Mouse (Mus musculus): ENCODE measurements around the gene Adap1. TPM values are rescaled to one million over a fixed set of nuclear protein-coding genes. Genes with fewer than 3 reads are reported as not detected.

Gene Adap1
- polyA plus RNA-seq, 1 experiment from 2014 or later = 1.5 TPM

GRCm38 (mm10) chr5:139311822-139312221 is 13.6 kb downstream of the Adap1 start:
- no peak for DNase-seq (ENCODE audit: low spot score)
- Histone ChIP-seq H3K36me3 (no peaks in the 10 kb centered on the region), H3K4me1 (replicated peaks) (no peaks in the 10 kb centered on the region), H3K9me3 (no peaks in the 10 kb centered on the region), H3K27ac (no peak overlapping the region), H3K4me3 (no peak overlapping the region), H3K27me3 (ENCODE audit: insufficient read depth, poor library complexity, severe bottlenecking) (no peaks in the 10 kb centered on the region)
- 91% methylated on average over 9 of the region's 9 CpGs for WGBS

- Histone ChIP-seq H3K27ac (no peak overlapping the region), H3K27me3 (ENCODE audit: insufficient read depth, poor library complexity, severe bottlenecking) (no peaks in the 10 kb centered on the region), H3K9me3 (no peaks in the 10 kb centered on the region), H3K36me3 (no peaks in the 10 kb centered on the region), H3K4me3 (no peak overlapping the region), H3K4me1 (replicated peaks) (no peaks in the 10 kb centered on the region)
- WGBS = 92% methylated on average over 4 of the region's 4 CpGs
- DNase-seq (ENCODE audit: low spot score) = no peak
These were observed 14.9 kb downstream of the Adap1 start for GRCm38 (mm10) chr5:139310477-139310876.

- WGBS = 85% methylated on average over 3 of the region's 3 CpGs
These were observed 15.5 kb downstream of the Adap1 start for GRCm38 (mm10) chr5:139309946-139310345.

GRCm38 (mm10) chr5:139303646-139304061 is 21.8 kb downstream of the Adap1 start:
- no peak for DNase-seq (ENCODE audit: low spot score)
- WGBS = 85% methylated on average over 9 of the region's 9 CpGs
- Histone ChIP-seq H3K36me3 (no peaks in the 10 kb centered on the region), H3K27me3 (ENCODE audit: insufficient read depth, poor library complexity, severe bottlenecking) (no peaks in the 10 kb centered on the region; the same call in 1 of the 2 replicates), H3K4me1 (replicated peaks) (peaks cover 5% of the 10 kb centered on the region; the same call in 1 of the 2 replicates), H3K9me3 (no peaks in the 10 kb centered on the region), H3K4me3 (no peak overlapping the region), H3K27ac (no peak overlapping the region)

More at GRCm38 (mm10) chr5:139309946-139310345, 15.5 kb downstream of the Adap1 start:
- no peaks in the 10 kb centered on the region for H3K4me1 ChIP-seq (replicated peaks)
- no peaks in the 10 kb centered on the region for H3K9me3 ChIP-seq
- H3K4me3 ChIP-seq = no peak overlapping the region
- H3K27ac ChIP-seq = no peak overlapping the region
- no peaks in the 10 kb centered on the region for H3K27me3 ChIP-seq (ENCODE audit: insufficient read depth, poor library complexity, severe bottlenecking)
- DNase-seq (ENCODE audit: low spot score) = no peak
- no peaks in the 10 kb centered on the region for H3K36me3 ChIP-seq

GRCm38 (mm10) chr5:139302101-139302500 is 23.3 kb downstream of the Adap1 start:
- H3K27me3 ChIP-seq (ENCODE audit: insufficient read depth, poor library complexity, severe bottlenecking) = no peaks in the 10 kb centered on the region; the same call in 1 of the 2 replicates
- no peak overlapping the region for H3K4me3 ChIP-seq
- H3K4me1 ChIP-seq (replicated peaks) = peaks cover 5% of the 10 kb centered on the region; the same call in 1 of the 2 replicates
- 90% methylated on average over 6 of the region's 6 CpGs for WGBS
- no peak overlapping the region for H3K27ac ChIP-seq
- H3K9me3 ChIP-seq = no peaks in the 10 kb centered on the region
- H3K36me3 ChIP-seq = no peaks in the 10 kb centered on the region
- no peak for DNase-seq (ENCODE audit: low spot score)

GRCm38 (mm10) chr5:139297745-139298144 is 27.7 kb downstream of the Adap1 start:
- no peaks in the 10 kb centered on the region for H3K36me3 ChIP-seq
- peaks cover 5% of the 10 kb centered on the region; the same call in 1 of the 2 replicates for H3K4me1 ChIP-seq (replicated peaks)
- no peaks in the 10 kb centered on the region; the same call in 1 of the 2 replicates for H3K27me3 ChIP-seq (ENCODE audit: insufficient read depth, poor library complexity, severe bottlenecking)
- WGBS = 80% methylated on average over 5 of the region's 5 CpGs
- no peak overlapping the region for H3K27ac ChIP-seq
- H3K4me3 ChIP-seq = no peak overlapping the region
- H3K9me3 ChIP-seq = 0 out of 2 replicates have a peak, but pooled peaks cover 2% of the 10 kb centered on the region
- no peak for DNase-seq (ENCODE audit: low spot score)

- H3K27me3 ChIP-seq (ENCODE audit: insufficient read depth, poor library complexity, severe bottlenecking) = no peaks in the 10 kb centered on the region; the same call in 1 of the 2 replicates
- DNase-seq (ENCODE audit: low spot score) = no peak
- H3K36me3 ChIP-seq = no peaks in the 10 kb centered on the region
- H3K4me1 ChIP-seq (replicated peaks) = peaks cover 5% of the 10 kb centered on the region; the same call in 1 of the 2 replicates
- H3K4me3 ChIP-seq = no peak overlapping the region
- no peak overlapping the region for H3K27ac ChIP-seq
- H3K9me3 ChIP-seq = 0 out of 2 replicates have a peak, but pooled peaks cover 2% of the 10 kb centered on the region
- 92% methylated on average over 10 of the region's 10 CpGs for WGBS
These were observed 28.3 kb downstream of the Adap1 start for GRCm38 (mm10) chr5:139297092-139297491.

- 78% methylated on average over 2 of the region's 2 CpGs for WGBS
- Histone ChIP-seq H3K27me3 (ENCODE audit: insufficient read depth, poor library complexity, severe bottlenecking) (no peaks in the 10 kb centered on the region), H3K9me3 (0 out of 2 replicates have a peak, but pooled peaks cover 2% of the 10 kb centered on the region), H3K4me1 (replicated peaks) (no peaks in the 10 kb centered on the region), H3K4me3 (no peak overlapping the region), H3K36me3 (no peaks in the 10 kb centered on the region), H3K27ac (no peak overlapping the region)
- DNase-seq (ENCODE audit: low spot score) = no peak
These were observed 31.3 kb downstream of the Adap1 start for GRCm38 (mm10) chr5:139294089-139294488.

- H3K9me3 ChIP-seq = 0 out of 2 replicates have a peak, but pooled peaks cover 2% of the 10 kb centered on the region
- no peak overlapping the region for H3K27ac ChIP-seq
- no peaks in the 10 kb centered on the region for H3K36me3 ChIP-seq
- H3K4me3 ChIP-seq = no peak overlapping the region
- DNase-seq (ENCODE audit: low spot score) = no peak
- no peaks in the 10 kb centered on the region for H3K27me3 ChIP-seq (ENCODE audit: insufficient read depth, poor library complexity, severe bottlenecking)
- peaks cover 2% of the 10 kb centered on the region for H3K4me1 ChIP-seq (replicated peaks)
- 70% methylated on average over 6 of the region's 6 CpGs for WGBS
These were observed 33.4 kb downstream of the Adap1 start for GRCm38 (mm10) chr5:139291811-139292560.

- H3K9me3 ChIP-seq = 0 out of 2 replicates have a peak, but pooled peaks cover 2% of the 10 kb centered on the region
- no peaks in the 10 kb centered on the region for H3K36me3 ChIP-seq
- H3K27ac ChIP-seq = no peak overlapping the region
- no peak for DNase-seq (ENCODE audit: low spot score)
- no peaks in the 10 kb centered on the region for H3K27me3 ChIP-seq (ENCODE audit: insufficient read depth, poor library complexity, severe bottlenecking)
- 85% methylated on average over 12 of the region's 12 CpGs for WGBS
- no peak overlapping the region for H3K4me3 ChIP-seq
- H3K4me1 ChIP-seq (replicated peaks) = peaks cover 15% of the 10 kb centered on the region
These were observed 34.8 kb downstream of the Adap1 start for GRCm38 (mm10) chr5:139290467-139291259.

- DNase-seq (ENCODE audit: low spot score) = no peak
- H3K27me3 ChIP-seq (ENCODE audit: insufficient read depth, poor library complexity, severe bottlenecking) = no peaks in the 10 kb centered on the region
- H3K27ac ChIP-seq = no peak overlapping the region
- H3K4me3 ChIP-seq = no peak overlapping the region
- peaks cover 26% of the 10 kb centered on the region for H3K4me1 ChIP-seq (replicated peaks)
- 82% methylated on average over 4 of the region's 4 CpGs for WGBS
- H3K9me3 ChIP-seq = 0 out of 2 replicates have a peak, but pooled peaks cover 4% of the 10 kb centered on the region
- H3K36me3 ChIP-seq = no peaks in the 10 kb centered on the region
These were observed 36.8 kb downstream of the Adap1 start for GRCm38 (mm10) chr5:139288591-139288990.

GRCm38 (mm10) chr5:139287787-139288186 is 37.6 kb downstream of the Adap1 start:
- H3K27me3 ChIP-seq (ENCODE audit: insufficient read depth, poor library complexity, severe bottlenecking) = no peaks in the 10 kb centered on the region
- DNase-seq (ENCODE audit: low spot score) = no peak
- 0 out of 2 replicates have a peak, but pooled peaks cover 4% of the 10 kb centered on the region for H3K9me3 ChIP-seq
- H3K4me1 ChIP-seq (replicated peaks) = peaks cover 26% of the 10 kb centered on the region
- 91% methylated on average over 4 of the region's 4 CpGs for WGBS
- H3K36me3 ChIP-seq = no peaks in the 10 kb centered on the region
- H3K27ac ChIP-seq = no peak overlapping the region
- no peak overlapping the region for H3K4me3 ChIP-seq
